Mouse (Mus musculus) lung, postnatal 36 days (tissue): ENCODE data around the gene Syt8.

Source experiments
- DNase-seq: peaks from one replicate; pipeline ENCODE4 v3.0.0; 2022; ENCODE audit warnings: mixed read lengths

The Syt8 gene

GRCm38 (mm10) chr7:142478001-142478400 lies 43.4 kb downstream of the Syt8 start:
- no peak for DNase-seq

- DNase-seq: no peak
Measured at GRCm38 (mm10) chr7:142478574-142478973, 43.9 kb downstream of the Syt8 start.

GRCm38 (mm10) chr7:142479307-142479706 lies 44.7 kb downstream of the Syt8 start:
- DNase-seq: no peak

- no peak for DNase-seq
Measured at GRCm38 (mm10) chr7:142479886-142480285, 45.2 kb downstream of the Syt8 start.

GRCm38 (mm10) chr7:142480661-142481060 lies 46.0 kb downstream of the Syt8 start:
- no peak for DNase-seq

GRCm38 (mm10) chr7:142481186-142481567 lies 46.5 kb downstream of the Syt8 start:
- peak; percentile 66 for DNase-seq

- no peak for DNase-seq
Measured at GRCm38 (mm10) chr7:142481568-142482255, 47.1 kb downstream of the Syt8 start.

GRCm38 (mm10) chr7:142482256-142482609 lies 47.6 kb downstream of the Syt8 start:
- DNase-seq: no peak

GRCm38 (mm10) chr7:142483136-142483535 lies 48.5 kb downstream of the Syt8 start:
- no peak for DNase-seq

GRCm38 (mm10) chr7:142484780-142485179 lies 50.1 kb downstream of the Syt8 start:
- no peak for DNase-seq

GRCm38 (mm10) chr7:142486751-142487162 lies 52.1 kb downstream of the Syt8 start:
- DNase-seq: no peak

GRCm38 (mm10) chr7:142487341-142487859 lies 52.8 kb downstream of the Syt8 start:
- no peak for DNase-seq

GRCm38 (mm10) chr7:142488053-142488452 lies 53.4 kb downstream of the Syt8 start:
- DNase-seq: no peak
